Mouse (Mus musculus) hindbrain, embryonic 13.5 days (tissue): Measurements from ENCODE around the gene Tln1. TPM values are rescaled to one million over a fixed set of nuclear protein-coding genes. Genes with fewer than 3 reads are reported as not detected.
"Not testable (repeated sequence)": the region's sequence is repeated elsewhere in the genome, so short reads cannot be mapped to it uniquely, and the experiment has no call there.

Experiments
- ATAC-seq: fragments of 200-750 bp; cut with Nextera tagmentation; 2 replicates; pipeline ENCODE4 v1.8.0; 2017; ENCODE audit warnings: moderate TSS enrichment; ENCODE audit not compliant: low FRiP score
- H3K27ac ChIP-seq: fragments of 300-500 bp; sonication (generic); 2 replicates; pipeline ENCODE4 v1.5.1; 2015; ENCODE audit warnings: inconsistent platforms, mild to moderate bottlenecking, moderate library complexity
- H3K27me3 ChIP-seq: fragments of 300-500 bp; sonication (generic); 2 replicates; pipeline ENCODE4 v1.6.1; 2015; ENCODE audit warnings: mild to moderate bottlenecking, inconsistent platforms
- H3K36me3 ChIP-seq: fragments of 300-500 bp; sonication (generic); 2 replicates; pipeline ENCODE4 v1.6.1; 2015; ENCODE audit warnings: mild to moderate bottlenecking, inconsistent platforms
- H3K4me1 ChIP-seq: fragments of 300-500 bp; sonication (generic); replicated peaks from 2 replicates; pipeline ENCODE4 v1.6.1; 2015; ENCODE audit warnings: inconsistent platforms
- H3K4me2 ChIP-seq: fragments of 300-500 bp; sonication (generic); 2 replicates; pipeline ENCODE4 v1.6.1; 2015; ENCODE audit warnings: inconsistent platforms, mild to moderate bottlenecking, moderate library complexity
- H3K4me3 ChIP-seq: fragments of 300-500 bp; sonication (generic); 2 replicates; pipeline ENCODE4 v1.5.1; 2015; ENCODE audit warnings: mild to moderate bottlenecking, inconsistent platforms
- H3K9ac ChIP-seq: fragments of 300-500 bp; sonication (generic); 2 replicates; pipeline ENCODE4 v1.6.1; 2015; ENCODE audit warnings: mild to moderate bottlenecking, inconsistent platforms
- H3K9me3 ChIP-seq: fragments of 300-500 bp; sonication (generic); 2 replicates; pipeline ENCODE4 v1.6.1; 2016; ENCODE audit warnings: inconsistent platforms
- WGBS: fragments of 180-500 bp; shearing (Covaris S2); methylation state at CpG from one replicate; pipeline ENCODE4 v1.1.7; 2015; 5-methylcytosine and 5-hydroxymethylcytosine counted together
- polyA plus RNA-seq: library from polyadenylated mRNA; unstranded; fragments of >200 nt; fragmentation: Nextera tagmentation; extraction: Ambion mirVana; gene quantifications from 2 replicates; pipeline ENCODE4 v1.2.1, GENCODE M21; 2015

Tln1 gene
- polyA plus RNA-seq: 64.5 and 66.2 TPM in 2 replicates

GRCm38 (mm10) chr4:43561997-43562768 lies at the start of gene Tln1, which contains the start of gene Creb3:
Tln1 (minus strand) TSS chr4:43562691.
Creb3 (plus strand) TSS chr4:43562332.
- Histone ChIP-seq H3K4me1 (peaks cover 55% of the 10 kb centered on the region), H3K27me3 (no peaks in the 10 kb centered on the region), H3K9me3 (no peaks in the 10 kb centered on the region), H3K9ac (peak within 1 kb of the TSS; percentile 91), H3K27ac (peak within 1 kb of the TSS; percentile 97), H3K36me3 (peaks cover 34% of the 10 kb centered on the region), H3K4me2 (peak within 1 kb of the TSS; percentile 92), H3K4me3 (peak within 1 kb of the TSS; percentile 70)
- peak; percentile 97 for ATAC-seq
- WGBS: under 1% methylated on average over 62 of the region's 62 CpGs

GRCm38 (mm10) chr4:43604751-43605685 lies 42.5 kb upstream of the Tln1 start:
- no peak overlapping the region for H3K4me3 ChIP-seq
- no peak overlapping the region for H3K27ac ChIP-seq
- 83% methylated on average over 9 of the region's 9 CpGs for WGBS
- ATAC-seq: no peak
- H3K4me1 ChIP-seq: no peaks in the 10 kb centered on the region
- no peaks in the 10 kb centered on the region for H3K9me3 ChIP-seq
- H3K4me2 ChIP-seq: no peak overlapping the region
- no peaks in the 10 kb centered on the region for H3K36me3 ChIP-seq
- H3K9ac ChIP-seq: no peak overlapping the region
- H3K27me3 ChIP-seq: no peaks in the 10 kb centered on the region

GRCm38 (mm10) chr4:43604099-43604498 lies 41.6 kb upstream of the Tln1 start:
- H3K27me3 ChIP-seq: no peaks in the 10 kb centered on the region
- 75% methylated on average over 3 of the region's 3 CpGs for WGBS
- no peak overlapping the region for H3K9ac ChIP-seq
- no peaks in the 10 kb centered on the region for H3K4me1 ChIP-seq
- no peaks in the 10 kb centered on the region for H3K36me3 ChIP-seq
- H3K9me3 ChIP-seq: no peaks in the 10 kb centered on the region
- H3K27ac ChIP-seq: no peak overlapping the region
- no peak for ATAC-seq
- H3K4me2 ChIP-seq: no peak overlapping the region
- H3K4me3 ChIP-seq: no peak overlapping the region

GRCm38 (mm10) chr4:43600195-43600934 lies 37.9 kb upstream of the Tln1 start:
- Histone ChIP-seq H3K4me3 (no peak overlapping the region), H3K27me3 (no peaks in the 10 kb centered on the region), H3K27ac (no peak overlapping the region), H3K36me3 (no peaks in the 10 kb centered on the region), H3K9me3 (no peaks in the 10 kb centered on the region), H3K4me2 (no peak overlapping the region), H3K4me1 (no peaks in the 10 kb centered on the region), H3K9ac (no peak overlapping the region)
- WGBS: 89% methylated on average over 9 of the region's 9 CpGs
- no peak for ATAC-seq

GRCm38 (mm10) chr4:43598650-43599380 lies 36.3 kb upstream of the Tln1 start:
- Histone ChIP-seq H3K27ac (no peak overlapping the region), H3K4me3 (no peak overlapping the region), H3K4me1 (no peaks in the 10 kb centered on the region), H3K36me3 (no peaks in the 10 kb centered on the region), H3K9me3 (no peaks in the 10 kb centered on the region), H3K4me2 (no peak overlapping the region), H3K9ac (no peak overlapping the region), H3K27me3 (no peaks in the 10 kb centered on the region)
- WGBS: 90% methylated on average over 7 of the region's 7 CpGs
- ATAC-seq: no peak

- Histone ChIP-seq H3K4me3 (no peak overlapping the region), H3K4me2 (no peak overlapping the region), H3K4me1 (no peaks in the 10 kb centered on the region), H3K9me3 (no peaks in the 10 kb centered on the region), H3K9ac (no peak overlapping the region), H3K27me3 (no peaks in the 10 kb centered on the region), H3K27ac (no peak overlapping the region), H3K36me3 (no peaks in the 10 kb centered on the region)
- ATAC-seq: no peak
- 87% methylated on average over 4 of the region's 4 CpGs for WGBS
These were observed 35.7 kb upstream of the Tln1 start for GRCm38 (mm10) chr4:43598200-43598599.

- 81% methylated on average over 2 of the region's 2 CpGs for WGBS
These were observed 34.1 kb upstream of the Tln1 start for GRCm38 (mm10) chr4:43596597-43596996.

GRCm38 (mm10) chr4:43593453-43593852 lies 31.0 kb upstream of the Tln1 start:
- no peak overlapping the region for H3K4me2 ChIP-seq
- no peaks in the 10 kb centered on the region for H3K4me1 ChIP-seq
- no peak overlapping the region for H3K9ac ChIP-seq
- no peaks in the 10 kb centered on the region for H3K36me3 ChIP-seq
- ATAC-seq: no peak
- no peak overlapping the region for H3K4me3 ChIP-seq
- no peaks in the 10 kb centered on the region for H3K9me3 ChIP-seq
- no peak overlapping the region for H3K27ac ChIP-seq
- H3K27me3 ChIP-seq: no peaks in the 10 kb centered on the region
- WGBS: 67% methylated on average over 3 of the region's 3 CpGs

More at GRCm38 (mm10) chr4:43596597-43596996, 34.1 kb upstream of the Tln1 start:
- H3K4me3 ChIP-seq, H3K4me2 ChIP-seq, ATAC-seq, H3K27me3 ChIP-seq, H3K9me3 ChIP-seq, H3K27ac ChIP-seq, H3K36me3 ChIP-seq, H3K9ac ChIP-seq, H3K4me1 ChIP-seq: not testable (repeated sequence)

GRCm38 (mm10) chr4:43591961-43592360 lies 29.5 kb upstream of the Tln1 start:
- H3K4me2 ChIP-seq: no peak overlapping the region
- no peaks in the 10 kb centered on the region for H3K9me3 ChIP-seq
- no peak overlapping the region for H3K9ac ChIP-seq
- H3K27ac ChIP-seq: no peak overlapping the region
- H3K4me3 ChIP-seq: no peak overlapping the region
- no peaks in the 10 kb centered on the region for H3K27me3 ChIP-seq
- H3K4me1 ChIP-seq: no peaks in the 10 kb centered on the region
- ATAC-seq: no peak
- WGBS: 77% methylated on average over 3 of the region's 3 CpGs
- H3K36me3 ChIP-seq: no peaks in the 10 kb centered on the region

GRCm38 (mm10) chr4:43591543-43591942 lies 29.1 kb upstream of the Tln1 start:
- Histone ChIP-seq H3K27me3 (no peaks in the 10 kb centered on the region), H3K9me3 (no peaks in the 10 kb centered on the region), H3K4me2 (no peak overlapping the region), H3K9ac (no peak overlapping the region), H3K36me3 (no peaks in the 10 kb centered on the region), H3K27ac (no peak overlapping the region), H3K4me1 (no peaks in the 10 kb centered on the region), H3K4me3 (no peak overlapping the region)
- no peak for ATAC-seq
- 82% methylated on average over 5 of the region's 5 CpGs for WGBS

GRCm38 (mm10) chr4:43587681-43588080 lies 25.2 kb upstream of the Tln1 start:
- no peak overlapping the region for H3K9ac ChIP-seq
- no peaks in the 10 kb centered on the region for H3K9me3 ChIP-seq
- H3K36me3 ChIP-seq: peaks cover 24% of the 10 kb centered on the region
- H3K27ac ChIP-seq: no peak overlapping the region
- H3K4me3 ChIP-seq: no peak overlapping the region
- no peak overlapping the region for H3K4me2 ChIP-seq
- no peak for ATAC-seq
- H3K27me3 ChIP-seq: no peaks in the 10 kb centered on the region
- WGBS: 62% methylated on average over 7 of the region's 7 CpGs
- no peaks in the 10 kb centered on the region for H3K4me1 ChIP-seq
